Mouse (Mus musculus) T-cell, adult 2 months (primary cell): Measurements from ENCODE around the gene Fermt2.

ENCODE experiments used
- DNase-seq: peaks from one replicate; pipeline ENCODE4 v3.0.0; 2022; ENCODE audit warnings: low spot score

Gene Fermt2

DNA sequence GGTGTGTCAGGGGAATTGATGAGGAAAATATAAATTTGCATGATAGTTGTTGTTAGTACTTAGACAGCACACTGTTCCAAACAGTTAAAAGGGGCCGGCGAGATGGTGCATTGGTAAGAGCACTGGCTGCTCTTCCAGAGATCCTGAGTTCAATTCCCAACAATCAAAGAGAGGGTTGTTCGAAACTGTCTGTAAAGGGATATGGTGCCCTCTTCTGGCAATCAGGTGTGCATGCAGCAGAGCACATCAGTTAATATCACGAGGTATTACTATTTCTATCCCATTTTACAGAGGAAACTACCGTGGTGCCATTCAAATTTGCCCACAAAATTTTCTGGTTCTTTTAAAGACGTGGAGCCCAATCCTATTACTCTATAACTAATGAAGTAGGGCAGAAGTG is 95.7 kb downstream of the Fermt2 start:
- DNase-seq: no peak

DNA sequence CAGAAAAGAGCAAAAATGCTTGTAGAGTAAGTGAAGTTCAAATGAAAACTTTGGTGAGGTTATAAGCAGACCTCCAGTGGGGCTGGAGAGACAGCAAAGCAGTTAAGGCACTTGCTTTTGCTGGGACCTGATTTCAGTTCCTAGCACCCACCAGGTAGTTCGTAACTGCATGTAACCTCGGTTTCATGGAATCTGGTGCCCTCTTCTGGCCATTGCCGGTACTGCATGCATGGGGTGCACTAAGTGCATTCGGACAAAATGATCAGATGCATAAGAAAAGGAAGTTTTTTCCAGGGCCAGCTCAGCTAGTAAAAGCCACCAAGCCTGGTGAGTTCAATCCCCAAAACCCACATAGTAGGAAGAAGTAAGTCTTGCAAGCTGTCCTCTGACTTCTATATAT is 97.9 kb downstream of the Fermt2 start:
- no peak for DNase-seq

DNA sequence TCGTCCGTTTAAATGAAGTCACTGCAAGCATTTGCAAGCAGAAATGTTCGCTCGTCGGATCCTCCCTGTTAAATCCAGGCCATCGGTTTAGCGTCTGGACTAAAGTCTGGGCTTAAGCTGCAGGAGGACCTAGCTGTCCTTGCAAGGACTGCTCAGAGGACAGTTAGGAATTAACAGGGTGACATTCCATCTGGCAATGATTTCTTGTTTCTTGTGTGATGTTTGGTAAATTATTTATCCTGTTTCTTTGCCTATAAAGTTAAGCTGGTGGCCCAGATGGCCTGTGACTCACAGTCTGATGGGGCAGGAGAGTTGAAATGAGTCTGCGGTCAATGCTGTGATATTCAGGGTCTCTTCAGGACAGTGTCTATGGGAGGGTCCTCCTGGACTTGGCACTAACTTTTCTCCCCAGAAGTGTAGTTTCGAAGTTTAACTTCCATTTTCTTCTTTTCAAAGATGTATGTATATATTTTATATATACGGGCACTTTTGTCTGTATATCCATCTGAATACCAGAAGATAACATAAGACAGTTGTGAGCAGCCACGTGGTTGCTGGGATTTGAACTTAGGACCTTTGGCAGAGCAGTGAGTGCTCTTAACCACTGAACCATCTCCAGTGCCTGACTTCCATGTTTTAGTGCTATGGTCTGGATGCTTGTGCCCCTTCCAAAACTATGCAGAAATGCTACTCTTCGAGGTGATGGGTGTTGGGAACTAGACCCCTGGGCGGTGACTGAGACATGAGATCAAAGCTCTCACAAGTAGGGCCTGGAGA is 99.7 kb downstream of the Fermt2 start:
- DNase-seq: no peak

GRCm38 (mm10) chr14:45423220-45423619 is 106.7 kb downstream of the Fermt2 start:
- DNase-seq: peak; percentile 8

- no peak for DNase-seq
Measured at GRCm38 (mm10) chr14:45422371-45422770, 107.5 kb downstream of the Fermt2 start.

DNA sequence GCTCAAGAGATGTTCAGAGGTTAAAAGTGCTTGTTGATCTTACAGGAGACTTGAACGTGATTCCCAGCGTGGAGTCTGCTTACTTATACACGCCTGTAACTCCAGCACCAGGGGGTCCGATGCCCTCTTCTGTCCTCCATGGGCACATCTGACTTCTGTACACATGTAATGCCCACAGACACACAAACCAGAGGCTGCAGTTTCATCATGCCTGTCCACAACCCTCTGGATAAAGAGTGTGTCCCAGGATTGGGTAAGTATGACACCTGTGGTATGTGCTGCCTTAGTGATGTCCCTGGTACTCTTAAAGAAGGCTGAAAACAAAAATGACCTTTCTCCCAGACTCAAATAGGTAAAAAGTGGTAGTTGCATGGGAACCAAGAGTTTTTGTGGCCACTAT is 110.6 kb downstream of the Fermt2 start:
- no peak for DNase-seq

- DNase-seq: no peak
Measured at GRCm38 (mm10) chr14:45418553-45418952, 111.4 kb downstream of the Fermt2 start.

DNA sequence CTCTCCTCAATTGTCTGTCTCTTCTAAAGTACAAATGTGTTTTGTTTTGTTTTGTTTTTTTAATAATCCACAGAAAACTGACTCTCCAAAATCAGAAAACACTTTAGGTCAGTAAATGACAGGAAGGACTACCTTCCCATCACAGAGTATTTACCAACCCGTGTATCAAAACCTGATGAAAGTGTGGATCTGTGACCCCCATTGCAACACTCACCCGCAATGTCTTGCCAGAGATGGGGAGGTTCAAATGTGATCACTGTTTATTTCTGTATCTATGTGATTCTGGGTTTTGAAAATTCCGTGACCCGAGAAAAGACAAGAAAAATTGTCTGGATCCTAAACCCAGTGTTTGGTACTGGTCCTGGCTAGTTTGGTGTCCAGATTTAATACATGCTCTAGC is 113.7 kb downstream of the Fermt2 start:
- no peak for DNase-seq
